Mouse (Mus musculus): ENCODE data around the gene Myo15b. TPM values are rescaled to one million over a fixed set of nuclear protein-coding genes. Genes with fewer than 3 reads are reported as not detected.
A peak's percentile ranks its signal among the peaks of the same experiment; 100 is the strongest.

Myo15b gene
- polyA plus RNA-seq, 1 experiment from 2014 or later = 0.12 TPM

GRCm38 (mm10) chr11:115819915-115820623 lies 38.1 kb upstream of the Myo15b start:
- 90% methylated on average over 16 of the region's 16 CpGs for WGBS
- H3K36me3 ChIP-seq = peaks cover 51% of the 10 kb centered on the region
- H3K4me2 ChIP-seq = no peak overlapping the region

GRCm38 (mm10) chr11:115821001-115821400 lies 37.2 kb upstream of the Myo15b start:
- H3K27ac ChIP-seq (replicated peaks) = no peak overlapping the region
- peaks cover 27% of the 10 kb centered on the region for H3K27me3 ChIP-seq (replicated peaks)
- H3K4me1 ChIP-seq = peaks cover 19% of the 10 kb centered on the region
- ATAC-seq (ENCODE audit: low FRiP score) = no peak
- H3K4me3 ChIP-seq (replicated peaks) = no peak overlapping the region
- WGBS = 85% methylated on average over 4 of the region's 4 CpGs
- H3K9me3 ChIP-seq (replicated peaks) = no peaks in the 10 kb centered on the region
- peaks cover 51% of the 10 kb centered on the region for H3K36me3 ChIP-seq
- H3K4me2 ChIP-seq = no peak overlapping the region
- no peak overlapping the region for H3K9ac ChIP-seq (replicated peaks)

More at GRCm38 (mm10) chr11:115819915-115820623, 38.1 kb upstream of the Myo15b start:
- peaks cover 28% of the 10 kb centered on the region for H3K4me1 ChIP-seq
- no peak for ATAC-seq (ENCODE audit: low FRiP score)
- H3K4me3 ChIP-seq (replicated peaks) = no peak overlapping the region
- no peak overlapping the region for H3K27ac ChIP-seq (replicated peaks)
- no peaks in the 10 kb centered on the region for H3K9me3 ChIP-seq (replicated peaks)
- H3K9ac ChIP-seq (replicated peaks) = no peak overlapping the region
- peaks cover 18% of the 10 kb centered on the region for H3K27me3 ChIP-seq (replicated peaks)

- H3K27ac ChIP-seq (replicated peaks) = no peak within 1 kb of the TSS
- peak within 1 kb of the TSS; percentile 52 for H3K9ac ChIP-seq (replicated peaks)
- peaks cover 15% of the 10 kb centered on the region for H3K4me1 ChIP-seq
- H3K4me2 ChIP-seq = peak within 1 kb of the TSS; percentile 98
- WGBS = under 1% methylated on average over 87 of the region's 87 CpGs
- H3K36me3 ChIP-seq = peaks cover 35% of the 10 kb centered on the region
- H3K4me3 ChIP-seq (replicated peaks) = peak within 1 kb of the TSS; percentile 56
- peak; percentile 82 for ATAC-seq (ENCODE audit: low FRiP score)
- no peaks in the 10 kb centered on the region for H3K9me3 ChIP-seq (replicated peaks)
- peaks cover 32% of the 10 kb centered on the region for H3K27me3 ChIP-seq (replicated peaks)
Measured at GRCm38 (mm10) chr11:115823774-115824740, 34.1 kb upstream of the Myo15b start, which contains the start of gene Llgl2. Gene Llgl2 (plus strand): TSS chr11:115824049.

GRCm38 (mm10) chr11:115824813-115825212 lies 33.4 kb upstream of the Myo15b start:
- H3K4me1 ChIP-seq = peaks cover 15% of the 10 kb centered on the region
- WGBS = 19% methylated on average over 11 of the region's 11 CpGs
- no peak for ATAC-seq (ENCODE audit: low FRiP score)
- H3K9me3 ChIP-seq (replicated peaks) = no peaks in the 10 kb centered on the region
- peaks cover 35% of the 10 kb centered on the region for H3K27me3 ChIP-seq (replicated peaks)
- H3K9ac ChIP-seq (replicated peaks) = no peak overlapping the region
- H3K36me3 ChIP-seq = peaks cover 32% of the 10 kb centered on the region
- peak overlapping the region; percentile 98 for H3K4me2 ChIP-seq
- H3K4me3 ChIP-seq (replicated peaks) = peak overlapping the region; percentile 56
- H3K27ac ChIP-seq (replicated peaks) = no peak overlapping the region

- Histone ChIP-seq H3K27me3 (replicated peaks) (peaks cover 51% of the 10 kb centered on the region), H3K4me3 (replicated peaks) (no peak overlapping the region), H3K27ac (replicated peaks) (no peak overlapping the region), H3K4me1 (peaks cover 15% of the 10 kb centered on the region), H3K36me3 (peaks cover 15% of the 10 kb centered on the region), H3K4me2 (no peak overlapping the region), H3K9ac (replicated peaks) (no peak overlapping the region), H3K9me3 (replicated peaks) (no peaks in the 10 kb centered on the region)
- ATAC-seq (ENCODE audit: low FRiP score) = no peak
- 57% methylated on average over 5 of the region's 5 CpGs for WGBS
Measured at GRCm38 (mm10) chr11:115826487-115826886, 31.7 kb upstream of the Myo15b start.

- ATAC-seq (ENCODE audit: low FRiP score) = no peak
- H3K9ac ChIP-seq (replicated peaks) = no peak overlapping the region
- H3K4me1 ChIP-seq = peaks cover 18% of the 10 kb centered on the region
- H3K27ac ChIP-seq (replicated peaks) = no peak overlapping the region
- 91% methylated on average over 6 of the region's 6 CpGs for WGBS
- 0 out of 2 replicates have a peak, but pooled peaks cover 4% of the 10 kb centered on the region for H3K36me3 ChIP-seq
- H3K4me3 ChIP-seq (replicated peaks) = no peak overlapping the region
- H3K9me3 ChIP-seq (replicated peaks) = no peaks in the 10 kb centered on the region
- no peak overlapping the region for H3K4me2 ChIP-seq
- peaks cover 51% of the 10 kb centered on the region for H3K27me3 ChIP-seq (replicated peaks)
Measured at GRCm38 (mm10) chr11:115827624-115828023, 30.6 kb upstream of the Myo15b start.

- Histone ChIP-seq H3K4me1 (peaks cover 23% of the 10 kb centered on the region), H3K9ac (replicated peaks) (no peak overlapping the region), H3K36me3 (no peaks in the 10 kb centered on the region), H3K27ac (replicated peaks) (no peak overlapping the region), H3K27me3 (replicated peaks) (peaks cover 43% of the 10 kb centered on the region), H3K4me3 (replicated peaks) (no peak overlapping the region), H3K4me2 (no peak overlapping the region), H3K9me3 (replicated peaks) (no peaks in the 10 kb centered on the region)
- no peak for ATAC-seq (ENCODE audit: low FRiP score)
- 61% methylated on average over 4 of the region's 4 CpGs for WGBS
Measured at GRCm38 (mm10) chr11:115829036-115829435, 29.2 kb upstream of the Myo15b start.

- ATAC-seq (ENCODE audit: low FRiP score) = no peak
- H3K4me2 ChIP-seq = no peak overlapping the region
- 27% methylated on average over 25 of the region's 25 CpGs for WGBS
Measured at GRCm38 (mm10) chr11:115830550-115831325, 27.5 kb upstream of the Myo15b start.

GRCm38 (mm10) chr11:115831518-115831917 lies 26.7 kb upstream of the Myo15b start:
- Histone ChIP-seq H3K9ac (replicated peaks) (no peak overlapping the region), H3K4me2 (no peak overlapping the region), H3K9me3 (replicated peaks) (no peaks in the 10 kb centered on the region), H3K4me1 (peaks cover 14% of the 10 kb centered on the region), H3K4me3 (replicated peaks) (no peak overlapping the region), H3K36me3 (no peaks in the 10 kb centered on the region), H3K27me3 (replicated peaks) (peaks cover 22% of the 10 kb centered on the region), H3K27ac (replicated peaks) (no peak overlapping the region)
- ATAC-seq (ENCODE audit: low FRiP score) = no peak
- 52% methylated on average over 3 of the region's 3 CpGs for WGBS

More at GRCm38 (mm10) chr11:115830550-115831325, 27.5 kb upstream of the Myo15b start:
- peaks cover 27% of the 10 kb centered on the region for H3K27me3 ChIP-seq (replicated peaks)
- no peak overlapping the region for H3K27ac ChIP-seq (replicated peaks)
- H3K36me3 ChIP-seq = no peaks in the 10 kb centered on the region
- H3K4me3 ChIP-seq (replicated peaks) = no peak overlapping the region
- no peaks in the 10 kb centered on the region for H3K9me3 ChIP-seq (replicated peaks)
- H3K9ac ChIP-seq (replicated peaks) = no peak overlapping the region
- peaks cover 14% of the 10 kb centered on the region for H3K4me1 ChIP-seq

- ATAC-seq (ENCODE audit: low FRiP score) = no peak
- Histone ChIP-seq H3K36me3 (no peaks in the 10 kb centered on the region), H3K4me2 (no peak overlapping the region), H3K27ac (replicated peaks) (no peak overlapping the region), H3K9me3 (replicated peaks) (no peaks in the 10 kb centered on the region), H3K27me3 (replicated peaks) (peaks cover 22% of the 10 kb centered on the region), H3K4me1 (peaks cover 14% of the 10 kb centered on the region), H3K4me3 (replicated peaks) (no peak overlapping the region), H3K9ac (replicated peaks) (no peak overlapping the region)
- WGBS = 49% methylated on average over 6 of the region's 6 CpGs
Measured at GRCm38 (mm10) chr11:115832064-115832463, 26.1 kb upstream of the Myo15b start.

- H3K36me3 ChIP-seq = no peaks in the 10 kb centered on the region
- H3K9ac ChIP-seq (replicated peaks) = no peak overlapping the region
- H3K4me3 ChIP-seq (replicated peaks) = no peak overlapping the region
- WGBS = 6% methylated on average over 8 of the region's 8 CpGs
- H3K4me1 ChIP-seq = peaks cover 14% of the 10 kb centered on the region
- no peaks in the 10 kb centered on the region for H3K9me3 ChIP-seq (replicated peaks)
- H3K27me3 ChIP-seq (replicated peaks) = peaks cover 20% of the 10 kb centered on the region
- H3K4me2 ChIP-seq = no peak overlapping the region
- ATAC-seq (ENCODE audit: low FRiP score) = no peak
- H3K27ac ChIP-seq (replicated peaks) = no peak overlapping the region
Measured at GRCm38 (mm10) chr11:115832523-115832922, 25.7 kb upstream of the Myo15b start.

Measured in neural tube, embryonic 15.5 days (tissue).